ENCODE assay signal across 15 mouse cellular contexts in the genomic region with DNA sequence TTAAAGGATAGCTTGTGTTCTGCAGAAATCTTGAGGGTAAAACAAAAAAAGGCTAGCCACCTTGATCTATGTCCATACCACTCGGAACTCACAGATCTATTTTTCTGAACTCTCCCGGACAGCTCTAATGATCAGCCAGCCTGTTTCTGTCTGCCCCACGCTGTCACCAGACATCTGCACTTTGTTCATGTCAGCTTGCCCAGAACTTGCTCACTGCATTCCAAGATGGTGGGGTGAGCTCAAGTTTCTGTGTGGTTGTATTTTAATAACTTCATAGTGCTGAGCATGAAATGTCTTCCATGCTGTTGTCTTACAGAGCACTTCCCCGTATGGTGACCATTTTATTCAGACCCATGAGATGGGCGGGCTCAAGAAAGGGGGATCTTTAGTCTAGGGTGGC. TPM values are rescaled to one million over a fixed set of nuclear protein-coding genes. Genes with fewer than 3 reads are reported as not detected.
DNase-seq lines count a peak whose midpoint lies in the region; ATAC-seq lines count a peak whose summit lies in the region.
"Had no signal": no experiment of that assay in that cellular context is flagged by ENCODE, and none has a peak within 500 bp of the region (broad histone marks: within the 10 kb centered on the region; RNA-seq: fewer than 3 reads in every experiment).

No protein-coding gene starts in this region.

- ATAC-seq in heart, embryonic 16.5 days (replicated peaks; ENCODE audit: extremely low read depth, insufficient read depth, low FRiP score), result 0 out of 2 replicates have a peak, but pooled peaks have one; percentile 45
- ATAC-seq in megakaryocyte, adult 5-6 weeks (ENCODE audit: poor library complexity, severe bottlenecking), result no peak

- no peaks in the 10 kb centered on the region for H3K9me3 ChIP-seq in heart, embryonic 16.5 days (replicated peaks; ENCODE audit: control insufficient read depth, low read length)
- H3K9me3 ChIP-seq: hindbrain, embryonic 13.5 days had no signal

- H3K4me3 ChIP-seq in heart, embryonic 16.5 days (ENCODE audit: low read length), result no peak overlapping the region
- H3K4me3 ChIP-seq: hindbrain, embryonic 13.5 days had no signal

- DNase-seq in heart, adult 11 months, result peak; percentile 88
- no peak for DNase-seq in heart, adult 8-10 months (ENCODE audit: low spot score)
- peak; percentile 53 to 65 for DNase-seq in kidney, postnatal 36 days
- DNase-seq in lung, postnatal 36 days, result peak; percentile 76
- DNase-seq in adrenal gland, postnatal 36 days, result no peak
- DNase-seq in spleen, postnatal 4 days (ENCODE audit: low spot score in 2 of 2), result no peak
- DNase-seq: adrenal gland, postnatal 10 days; B cell, adult 2 months; cerebellum, adult 11-12 months; midbrain, embryonic 14.5 days; thymus, postnatal 14 days had no signal

- H3K4me1 ChIP-seq in heart, embryonic 16.5 days (ENCODE audit: control insufficient read depth, insufficient read depth, low read length), result peaks cover 5% of the 10 kb centered on the region; the same call in 1 of the 2 replicates
- H3K4me1 ChIP-seq: hindbrain, embryonic 13.5 days had no signal

- no peak overlapping the region for H3K27ac ChIP-seq in heart, embryonic 16.5 days (ENCODE audit: low read length)
- H3K27ac ChIP-seq: hindbrain, embryonic 13.5 days had no signal

- 30% methylated on average over 5 of the region's 5 CpGs for WGBS in heart, embryonic 16.5 days

- no peaks in the 10 kb centered on the region for H3K36me3 ChIP-seq in heart, embryonic 16.5 days (ENCODE audit: control insufficient read depth, insufficient read depth)
- H3K36me3 ChIP-seq: hindbrain, embryonic 13.5 days had no signal

- no peak overlapping the region for H3K9ac ChIP-seq in heart, embryonic 16.5 days (ENCODE audit: low read length)
- H3K9ac ChIP-seq: hindbrain, embryonic 13.5 days had no signal

- no peaks in the 10 kb centered on the region for H3K27me3 ChIP-seq in heart, embryonic 16.5 days (ENCODE audit: control insufficient read depth, insufficient read depth, low read length)
- H3K27me3 ChIP-seq: hindbrain, embryonic 13.5 days had no signal

- peak overlapping the region; percentile 18 for H3K4me2 ChIP-seq in heart, embryonic 16.5 days (ENCODE audit: low read depth, low read length)
- H3K4me2 ChIP-seq: hindbrain, embryonic 13.5 days; liver, embryonic 11.5 days had no signal

RNA-seq across cellular contexts. Expression of a gene that starts 7.1 kb away (rescaled TPM):
- not detected for total RNA-seq in heart, adult 8-10 months (2022)
- polyA plus RNA-seq in heart, embryonic 16.5 days (2015; fragmentation: Nextera tagmentation; extraction: Ambion mirVana), result not detected in 2 replicates
- not detected in 2 replicates for total RNA-seq in megakaryocyte, adult 5-6 weeks (2015)
- total RNA-seq in megakaryocyte, adult 5-6 weeks (2017), result not detected in 2 replicates
- not detected for total RNA-seq in adrenal gland, postnatal 36 days (2021)
- total RNA-seq: adrenal gland, postnatal 10 days had no signal
- polyA plus RNA-seq: hindbrain, embryonic 13.5 days; liver, embryonic 11.5 days; midbrain, embryonic 14.5 days had no signal

RNA-seq across cellular contexts. Expression of a gene that starts 14.7 kb away (rescaled TPM):
- total RNA-seq in heart, adult 8-10 months (2022), result 100 to 1,000 TPM in 3 of 4 experiments, 10 to 100 TPM in 1; 87.9 to 107 (median 103) TPM
- 76.2 and 77.2 TPM in 2 replicates for polyA plus RNA-seq in heart, embryonic 16.5 days (2015; fragmentation: Nextera tagmentation; extraction: Ambion mirVana)
- 5.6 and 6.0 TPM in 2 replicates for total RNA-seq in megakaryocyte, adult 5-6 weeks (2015)
- 8.2 and 14.5 TPM in 2 replicates for total RNA-seq in megakaryocyte, adult 5-6 weeks (2017)
- total RNA-seq in adrenal gland, postnatal 36 days (2021), result 10 to 100 TPM; 35.4 to 51.5 TPM

RNA-seq across cellular contexts. Expression of a gene that starts 20.8 kb away (rescaled TPM):
- total RNA-seq in heart, adult 8-10 months (2022), result 1 to 10 TPM; 7.1 to 8.0 (median 7.4) TPM
- 0.79 and 0.83 TPM in 2 replicates for polyA plus RNA-seq in heart, embryonic 16.5 days (2015; fragmentation: Nextera tagmentation; extraction: Ambion mirVana)
- total RNA-seq in megakaryocyte, adult 5-6 weeks (2015), result not detected in 2 replicates
- not detected in 2 replicates for total RNA-seq in megakaryocyte, adult 5-6 weeks (2017)
- under 1 TPM; 0.23 to 0.33 TPM for total RNA-seq in adrenal gland, postnatal 36 days (2021)
- polyA plus RNA-seq: liver, embryonic 11.5 days had no signal

Comparison
In these comparisons a context has a peak if more than half of its experiments do, and no peak if none do; other contexts are left out.
1. DNase-seq: peak in heart, adult 11 months (single experiment), kidney, postnatal 36 days (2 of 2) and lung, postnatal 36 days (single experiment); none in heart, adult 8-10 months (single experiment), adrenal gland, postnatal 36 days (0 of 2) and spleen, postnatal 4 days (0 of 2).
2. RNA of a gene that starts 20.8 kb away (total RNA-seq): 7.1 to 8.0 TPM in heart, adult 8-10 months; 0.23 to 0.33 TPM in adrenal gland, postnatal 36 days and not detected in megakaryocyte, adult 5-6 weeks; every median in the first group is over 4 times any median in the second.